Mouse (Mus musculus) layer of hippocampus, postnatal 25 days (tissue): Measurements from ENCODE around the gene Patz1. TPM values are rescaled to one million over a fixed set of nuclear protein-coding genes. Genes with fewer than 3 reads are reported as not detected.

Experiments
- DNase-seq, 2 experiments: peaks; one replicate each; pipeline ENCODE4 v3.0.0; 2022; ENCODE audit warnings: mixed read lengths in 2 of 2, low spot score in 1 of 2; ENCODE audit errors: extremely low spot score in 1 of 2
- total RNA-seq, 2 experiments: library from RNA; stranded (reverse); gene quantifications; 2 replicates each; pipeline ENCODE4 v1.2.3; 2021

Gene Patz1
- total RNA-seq, 2 experiments from 2014 or later: 53.4 to 56.4 TPM

DNA sequence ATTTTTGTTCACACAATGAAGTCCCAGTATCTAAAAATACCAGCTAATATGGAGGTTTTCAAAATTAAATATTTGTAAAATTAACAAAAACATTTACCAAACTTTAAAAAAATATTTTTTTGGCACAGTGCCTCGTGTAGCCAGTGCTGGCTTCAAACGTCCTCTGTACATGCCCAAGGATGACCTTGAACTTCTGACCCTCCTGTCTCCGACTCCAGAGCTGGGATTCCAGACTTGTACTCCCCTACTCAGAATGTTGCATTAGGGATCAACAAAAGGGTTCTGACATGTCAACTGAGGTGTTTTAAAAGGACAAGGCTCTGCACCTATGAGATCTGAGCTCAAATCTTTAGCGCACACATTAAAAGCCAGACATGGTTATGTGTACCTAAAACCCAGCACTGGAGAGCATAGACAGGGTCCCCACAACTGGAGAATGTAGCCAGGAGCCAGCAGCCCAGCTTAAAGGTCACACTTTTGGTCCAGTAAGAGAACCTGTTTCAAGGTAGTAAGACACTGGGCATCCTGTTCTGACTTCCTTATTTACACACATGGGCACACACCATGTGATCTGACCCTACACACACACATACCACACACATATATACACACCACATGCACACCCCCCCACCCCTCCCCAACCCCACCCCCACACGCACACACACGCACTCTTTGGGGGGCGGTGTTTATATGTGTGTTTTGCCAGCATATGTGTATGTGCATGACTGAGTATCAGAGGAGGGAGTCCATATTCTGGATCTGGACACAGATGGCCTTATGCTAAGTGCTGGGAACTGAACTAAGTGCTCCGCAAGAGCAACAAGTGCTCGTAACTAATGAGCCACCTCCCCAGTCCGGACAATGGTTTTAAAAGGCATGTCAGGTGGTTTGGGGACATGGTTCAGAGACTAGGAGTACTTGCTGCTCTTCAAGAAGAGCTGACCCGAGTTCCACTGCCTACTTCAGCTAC is 40.4 kb downstream of the Patz1 start:
- no peak for DNase-seq

DNA sequence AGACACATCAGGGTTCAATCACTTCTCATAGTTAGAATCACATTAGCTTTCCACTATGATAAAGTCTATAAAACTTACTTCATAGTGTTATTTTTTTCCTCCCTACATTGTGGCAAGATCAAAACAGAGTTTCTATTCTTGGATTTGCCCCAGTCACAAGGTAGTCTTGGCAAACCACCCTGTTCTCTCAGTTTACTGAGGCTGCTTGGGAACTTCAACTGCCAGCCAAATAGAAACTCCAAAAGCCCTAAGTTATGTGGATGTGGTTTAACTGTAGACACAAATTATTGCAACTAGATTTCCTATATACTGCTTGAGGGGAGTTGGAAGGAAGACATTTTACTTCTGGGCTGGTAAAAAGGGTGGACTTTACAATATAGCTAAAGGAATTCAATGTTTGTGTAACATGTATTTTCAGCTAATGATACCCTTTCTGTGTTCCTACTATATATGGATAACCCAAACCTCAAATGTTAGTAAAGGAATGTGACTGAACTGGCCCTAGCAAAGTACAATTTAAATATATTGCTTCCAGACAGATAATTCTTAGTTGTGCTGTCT is 41.3 kb downstream of the Patz1 start, which contains the start of gene Pik3ip1:
Gene Pik3ip1, plus strand, starts transcription at position 511 of the 561 bp plus-strand sequence.
- DNase-seq: no peak

GRCm38 (mm10) chr11:3330566-3330965 is 41.9 kb downstream of the Patz1 start:
- peak; percentile 63 to 79 for DNase-seq

GRCm38 (mm10) chr11:3330991-3331750 is 42.5 kb downstream of the Patz1 start:
- no peak for DNase-seq

GRCm38 (mm10) chr11:3331756-3332642 is 43.3 kb downstream of the Patz1 start:
- peak; percentile 80 to 81 for DNase-seq

- DNase-seq: no peak
Observed at GRCm38 (mm10) chr11:3333111-3333695, 44.5 kb downstream of the Patz1 start.

- DNase-seq: no peak
Observed at GRCm38 (mm10) chr11:3334141-3334710, 45.6 kb downstream of the Patz1 start.

- no peak for DNase-seq
Observed at GRCm38 (mm10) chr11:3334711-3335316, 46.1 kb downstream of the Patz1 start.

DNA sequence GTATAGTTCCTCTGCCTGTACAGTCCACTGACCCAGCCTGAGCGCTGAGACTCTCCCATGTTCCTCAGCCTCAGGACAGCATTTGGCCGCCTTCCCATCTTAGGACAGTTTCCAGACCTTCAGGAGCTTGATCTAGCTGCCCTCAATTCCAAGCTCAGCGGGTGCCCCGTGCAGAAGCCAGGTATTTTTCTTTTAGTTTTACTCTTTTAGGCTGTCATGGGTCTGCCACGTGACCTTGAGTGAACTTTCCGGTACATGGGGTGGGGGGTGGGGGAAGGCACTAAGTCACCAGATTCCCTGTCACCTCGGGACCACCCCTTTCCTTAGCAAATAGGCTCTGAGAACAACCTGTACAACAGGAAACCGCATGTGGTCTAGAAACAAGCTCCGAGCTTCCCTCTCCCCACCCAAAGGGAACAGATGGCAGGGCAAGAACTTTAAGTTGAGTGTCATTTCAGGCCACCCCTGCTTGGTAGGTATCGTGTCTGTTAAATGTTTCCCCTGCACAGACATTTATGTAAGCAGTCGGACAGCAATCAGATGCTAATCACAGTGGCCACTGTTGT is 47.1 kb downstream of the Patz1 start:
- DNase-seq: no peak

DNA sequence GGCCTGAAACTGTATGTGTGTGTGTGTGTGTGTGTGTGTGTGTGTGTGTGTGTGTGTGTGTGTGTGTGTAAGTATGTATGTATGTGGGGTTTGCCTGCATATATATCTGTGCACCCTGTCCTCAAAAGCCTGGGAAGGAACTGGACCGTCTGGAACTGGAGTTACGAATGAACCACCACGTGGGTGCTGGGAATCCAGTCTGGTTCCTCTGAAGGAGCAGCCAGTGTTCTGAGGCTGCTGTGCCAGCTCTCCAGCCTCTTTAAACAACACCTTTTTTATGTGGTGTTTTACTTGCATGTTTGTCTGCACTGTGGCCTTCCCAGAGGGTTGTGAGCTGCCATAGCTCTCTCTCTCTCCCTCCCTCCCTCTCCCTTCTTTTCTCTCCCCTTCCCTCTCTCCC is 47.9 kb downstream of the Patz1 start:
- no peak for DNase-seq

DNA sequence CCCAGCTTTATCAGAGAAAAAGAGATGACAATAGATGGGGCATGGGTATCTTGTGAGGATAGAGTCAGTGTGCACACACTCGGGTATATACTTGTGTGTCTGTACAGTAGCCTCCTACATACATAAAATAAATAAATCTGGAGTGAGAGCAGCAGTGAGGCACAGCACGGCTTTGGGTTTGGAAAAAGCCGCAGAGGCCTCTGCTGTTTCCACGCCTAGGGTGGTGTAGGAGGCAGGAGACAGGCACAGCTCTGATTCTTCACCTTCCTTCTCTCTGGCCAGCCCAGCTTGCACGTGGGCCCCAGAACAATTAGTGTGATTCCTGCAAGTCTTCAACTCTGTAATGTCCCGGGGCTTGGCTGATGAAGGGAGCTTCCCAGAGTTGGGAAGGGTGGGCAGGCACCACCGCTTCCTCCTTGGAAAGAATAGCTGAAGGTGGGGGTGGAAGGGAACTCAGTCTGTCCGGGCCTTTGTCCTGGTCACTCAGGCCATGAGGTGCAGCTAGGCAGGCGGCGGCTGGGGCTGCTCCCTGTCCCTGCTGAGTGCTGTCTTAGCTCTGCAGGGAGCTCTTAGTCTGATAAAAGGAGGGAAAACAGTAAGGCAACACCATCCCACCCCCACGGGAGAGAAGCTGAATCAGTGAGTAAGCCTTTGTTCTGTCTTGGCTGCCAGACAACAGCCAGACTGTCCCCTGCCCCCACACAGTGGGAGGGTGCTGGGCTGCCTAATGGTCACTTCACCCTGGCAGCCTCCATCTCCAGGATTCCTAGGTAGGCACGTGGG is 48.7 kb downstream of the Patz1 start:
- no peak for DNase-seq

- DNase-seq: no peak
Observed at GRCm38 (mm10) chr11:3337961-3338360, 49.3 kb downstream of the Patz1 start.

- no peak for DNase-seq
Observed at GRCm38 (mm10) chr11:3341476-3341875, 52.8 kb downstream of the Patz1 start.

DNA sequence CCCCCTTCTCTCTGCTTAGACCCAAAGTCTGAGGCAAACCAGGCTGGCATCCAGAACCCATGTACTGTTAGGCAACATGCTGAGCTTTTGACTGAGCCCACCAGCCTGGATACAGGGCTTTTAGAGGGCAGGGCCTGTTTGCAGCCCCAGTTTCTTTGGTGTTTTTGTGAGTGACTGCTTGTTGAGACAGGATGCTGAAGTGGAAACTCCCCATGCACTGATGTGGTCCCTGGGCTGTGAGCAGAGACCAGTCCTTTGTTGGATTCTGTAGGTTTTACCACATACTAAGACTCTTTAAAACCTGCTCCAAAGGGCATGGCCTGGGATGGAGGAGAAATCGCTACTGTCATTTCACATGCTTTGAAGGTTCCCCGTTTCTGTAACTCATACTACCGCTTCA is 56.2 kb downstream of the Patz1 start:
- no peak for DNase-seq

DNA sequence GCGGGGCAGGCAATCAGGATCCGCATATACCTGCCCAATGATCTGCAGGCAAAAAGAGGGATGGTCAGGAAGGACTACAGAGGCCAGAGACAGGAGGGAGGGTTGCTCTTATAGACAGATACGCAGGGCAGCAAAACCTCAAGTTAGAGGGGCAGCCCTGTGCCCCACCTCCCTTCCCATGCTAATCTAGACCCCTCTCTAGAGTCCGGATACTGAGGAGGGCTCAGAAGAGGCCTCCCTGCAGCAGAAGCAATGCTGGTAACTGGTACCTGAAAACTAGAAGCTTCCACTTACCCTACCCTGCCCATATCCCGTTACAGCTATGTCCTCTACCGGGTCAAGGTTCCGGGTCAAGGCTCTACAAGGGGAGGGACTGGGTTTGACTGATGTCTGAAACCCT is 57.7 kb downstream of the Patz1 start:
- no peak for DNase-seq

- DNase-seq: peak; percentile 74 to 91
Observed at GRCm38 (mm10) chr11:3347091-3347834, 58.6 kb downstream of the Patz1 start.

- no peak for DNase-seq
Observed at GRCm38 (mm10) chr11:3347835-3348195, 59.1 kb downstream of the Patz1 start.
